Mouse (Mus musculus) cortical plate, adult 2 months (tissue): ENCODE measurements at regions not wholly inside any gene's neighbourhood (a gene's known extent, or its start where the extent isn't known, plus 50 kb on each side); places are given as distances from the start of the nearest gene placed in this dataset.
"Not testable (repeated sequence)": the region's sequence is repeated elsewhere in the genome, so short reads cannot be mapped to it uniquely, and the experiment has no call there.

Experiments used
- H3K27ac ChIP-seq: fragments of 200-500 bp; 2 replicates; pipeline ENCODE4 v1.5.1; 2012; ENCODE audit warnings: low read length, control low read depth, inconsistent platforms; ENCODE audit not compliant: insufficient read depth
- H3K4me1 ChIP-seq: fragments of 200-500 bp; 2 replicates; pipeline ENCODE4 v1.6.1; 2011; ENCODE audit warnings: low read length; ENCODE audit not compliant: control insufficient read depth, insufficient read depth
- H3K4me3 ChIP-seq: fragments of 200-500 bp; 2 replicates; pipeline ENCODE4 v1.5.1; 2011; ENCODE audit warnings: mild to moderate bottlenecking, low read length, control low read depth; ENCODE audit not compliant: insufficient read depth
- CTCF ChIP-seq: fragments of 200-500 bp; IDR thresholded peaks from 2 replicates; pipeline ENCODE4 v1.5.1; 2011; ENCODE audit warnings: mild to moderate bottlenecking, control low read depth, low read length; ENCODE audit not compliant: insufficient read depth; ENCODE audit errors: extremely low read depth
- POLR2A ChIP-seq: fragments of 200-500 bp; IDR thresholded peaks from 2 replicates; pipeline ENCODE4 v1.6.1; 2011; ENCODE audit warnings: mild to moderate bottlenecking, low read length, control low read depth; ENCODE audit not compliant: insufficient read depth; ENCODE audit errors: extremely low read depth

- Histone ChIP-seq H3K4me1 (no peaks in the 10 kb centered on the region), H3K4me3 (no peak overlapping the region), H3K27ac (no peak overlapping the region)
- TF ChIP-seq POLR2A, result no peak
- TF ChIP-seq CTCF, result no peak
These were observed 107.9 kb upstream of the Palmd start for GRCm38 (mm10) chr3:117076734-117077133.

- TF ChIP-seq POLR2A, result no peak
- TF ChIP-seq CTCF, result no peak
- H3K4me1 ChIP-seq, result no peaks in the 10 kb centered on the region
- no peak overlapping the region for H3K4me3 ChIP-seq
- H3K27ac ChIP-seq, result no peak overlapping the region
These were observed 104.6 kb upstream of the Palmd start for GRCm38 (mm10) chr3:117073399-117073798.

DNA sequence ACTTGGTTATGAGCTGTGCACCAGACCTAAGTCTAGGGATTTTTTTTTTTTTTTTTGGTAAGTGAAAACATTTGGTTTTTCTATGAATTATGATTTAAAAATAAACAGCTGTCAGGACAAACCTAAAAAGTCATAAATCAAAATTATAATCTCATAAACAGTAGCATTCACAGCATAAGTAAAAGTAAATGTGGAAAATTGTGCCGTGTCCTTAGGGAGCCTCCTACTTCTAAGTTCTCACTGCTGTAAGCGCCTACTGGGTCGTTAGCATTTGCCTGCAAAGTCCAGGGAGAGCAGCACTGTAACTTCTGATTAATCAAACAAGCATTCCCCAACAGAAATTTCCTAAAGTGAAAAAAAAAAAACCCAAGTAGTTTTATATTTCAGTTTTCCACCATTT lies 104.2 kb upstream of the Palmd start:
- TF ChIP-seq POLR2A, result no peak
- no peak for TF ChIP-seq CTCF

DNA sequence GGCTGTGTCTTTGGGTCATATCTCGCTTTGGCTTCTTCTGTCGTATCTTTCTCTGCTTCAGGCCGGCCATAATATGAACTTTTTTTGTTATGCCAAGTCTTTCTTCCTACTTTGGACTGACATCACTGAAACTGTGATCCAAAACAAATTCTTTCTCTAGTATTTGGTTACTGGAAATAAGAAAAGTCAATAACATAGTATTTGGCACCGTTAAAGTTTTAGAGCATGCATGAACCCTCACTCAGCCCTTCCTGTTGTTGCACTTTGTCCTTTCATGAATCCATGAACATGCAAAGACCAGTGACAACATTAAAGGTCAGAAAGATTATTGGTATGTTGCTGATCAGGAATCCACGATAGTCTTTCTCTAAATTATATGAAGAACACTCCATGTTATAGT lies 103.1 kb upstream of the Palmd start:
- H3K27ac ChIP-seq, result no peak overlapping the region
- TF ChIP-seq POLR2A (no peak), CTCF (no peak)
- H3K4me1 ChIP-seq, result no peaks in the 10 kb centered on the region

More for the DNA sequence above, 104.2 kb upstream of the Palmd start:
- H3K4me3 ChIP-seq, result no peak overlapping the region
- H3K4me1 ChIP-seq, result no peaks in the 10 kb centered on the region
- H3K27ac ChIP-seq, result no peak overlapping the region

GRCm38 (mm10) chr3:117067470-117068053 lies 98.8 kb upstream of the Palmd start:
- no peak overlapping the region for H3K27ac ChIP-seq
- H3K4me1 ChIP-seq, result no peaks in the 10 kb centered on the region
- TF ChIP-seq POLR2A (no peak), CTCF (no peak)
- no peak overlapping the region for H3K4me3 ChIP-seq

More for the DNA sequence above, 103.1 kb upstream of the Palmd start:
- H3K4me3 ChIP-seq, result no peak overlapping the region

DNA sequence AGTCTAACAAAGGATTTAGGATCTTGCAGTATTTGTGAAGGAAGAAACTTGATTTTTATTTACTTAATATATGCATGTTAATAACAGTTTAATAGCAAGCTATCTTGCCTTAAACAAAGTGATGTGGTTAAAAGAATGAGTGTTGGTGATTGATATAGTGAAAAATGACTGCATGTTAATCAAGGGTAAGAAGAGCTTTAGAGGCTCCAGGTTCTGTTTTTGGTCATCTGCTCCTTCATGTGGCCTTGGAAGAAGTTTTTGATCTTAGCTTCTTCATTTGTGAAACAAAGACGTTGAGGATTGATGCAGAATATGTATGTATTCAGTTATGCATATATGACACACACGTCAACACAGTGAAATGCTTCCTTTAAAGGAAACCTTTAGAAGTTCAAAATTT lies 97.1 kb upstream of the Palmd start:
- Histone ChIP-seq H3K4me3 (no peak overlapping the region), H3K27ac (no peak overlapping the region), H3K4me1 (no peaks in the 10 kb centered on the region)
- TF ChIP-seq POLR2A, result no peak
- no peak for TF ChIP-seq CTCF

GRCm38 (mm10) chr3:117061831-117062230 lies 93.0 kb upstream of the Palmd start:
- H3K27ac ChIP-seq, result no peak overlapping the region
- H3K4me3 ChIP-seq, result no peak overlapping the region
- peak; percentile 30; the same call in 1 of the 2 replicates for TF ChIP-seq CTCF
- TF ChIP-seq POLR2A, result no peak
- no peaks in the 10 kb centered on the region for H3K4me1 ChIP-seq

GRCm38 (mm10) chr3:117061182-117061581 lies 92.4 kb upstream of the Palmd start:
- H3K4me3 ChIP-seq, result no peak overlapping the region
- H3K27ac ChIP-seq, result no peak overlapping the region
- H3K4me1 ChIP-seq, result no peaks in the 10 kb centered on the region
- TF ChIP-seq POLR2A (no peak), CTCF (no peak)

DNA sequence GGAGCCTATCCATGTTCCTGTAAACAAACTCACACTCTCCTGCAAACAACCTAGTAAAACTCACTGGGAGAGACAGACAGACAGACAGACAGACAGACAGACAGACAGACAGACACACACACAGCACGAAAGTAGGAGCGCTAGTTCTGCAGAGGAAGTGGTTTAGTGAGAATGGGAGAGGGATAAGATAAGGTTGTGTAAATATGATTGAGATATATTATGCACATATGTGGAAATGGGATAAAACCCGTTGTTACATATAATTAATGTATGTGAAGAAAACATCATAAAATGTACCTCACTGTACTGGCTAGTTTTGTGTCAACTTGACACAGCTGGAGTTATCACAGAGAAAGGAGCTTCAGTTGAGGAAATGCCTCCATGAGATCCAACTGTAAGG lies 85.9 kb upstream of the Palmd start:
- H3K4me1 ChIP-seq, H3K4me3 ChIP-seq, H3K27ac ChIP-seq: not testable (repeated sequence)

- H3K27ac ChIP-seq, result no peak overlapping the region
- H3K4me3 ChIP-seq, result no peak overlapping the region
- no peak for TF ChIP-seq CTCF
- TF ChIP-seq POLR2A, result no peak
- H3K4me1 ChIP-seq, result no peaks in the 10 kb centered on the region
These were observed 82.6 kb upstream of the Palmd start for GRCm38 (mm10) chr3:117051431-117051830.
